Comparison of ENCODE assay signal across 24 mouse cellular contexts in the genomic region with DNA sequence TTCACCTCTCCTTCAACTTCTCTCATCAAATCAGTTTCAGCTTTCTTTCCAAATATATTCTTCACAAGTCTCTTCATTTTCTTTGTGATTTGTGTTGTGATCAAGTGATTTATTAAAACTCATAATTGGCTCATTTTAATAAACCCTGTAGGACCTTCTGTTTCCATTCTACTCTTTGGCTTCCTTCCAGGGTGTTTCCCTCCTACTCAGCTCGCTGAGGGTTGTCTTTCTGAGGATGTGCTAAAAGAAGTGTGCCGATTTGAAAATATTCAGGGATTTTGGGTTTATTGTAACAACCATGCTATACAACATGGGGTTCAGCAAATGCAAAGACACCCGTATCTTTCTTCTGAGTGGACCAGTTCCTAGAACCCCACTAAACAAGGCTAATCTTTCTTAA.
"Had no signal": no experiment of that assay in that cellular context is flagged by ENCODE, and none has a peak within 500 bp of the region (broad histone marks: within the 10 kb centered on the region; RNA-seq: fewer than 3 reads in every experiment).

No protein-coding gene starts in this region.

- H3K4me2 ChIP-seq: heart, embryonic 13.5 days; heart, embryonic 15.5 days; hindbrain, embryonic 13.5 days; hindbrain, embryonic 15.5 days; intestine, embryonic 15.5 days; limb, embryonic 12.5 days; liver, embryonic 11.5 days; liver, embryonic 13.5 days had no signal

- ATAC-seq: hindbrain, postnatal 0 days; intestine, embryonic 15.5 days; intestine, postnatal 0 days had no signal

- H3K9me3 ChIP-seq: heart, embryonic 10.5 days; heart, embryonic 13.5 days; heart, embryonic 15.5 days; hindbrain, embryonic 13.5 days; hindbrain, embryonic 15.5 days; intestine, embryonic 15.5 days; limb, embryonic 10.5 days; limb, embryonic 12.5 days; liver, embryonic 13.5 days had no signal

- H3K9ac ChIP-seq: heart, embryonic 13.5 days; heart, embryonic 15.5 days; hindbrain, embryonic 13.5 days; hindbrain, embryonic 15.5 days; intestine, embryonic 15.5 days; limb, embryonic 12.5 days; liver, embryonic 13.5 days had no signal

- H3K27ac ChIP-seq: heart, embryonic 13.5 days; heart, embryonic 15.5 days; hindbrain, embryonic 13.5 days; hindbrain, embryonic 15.5 days; hindbrain, postnatal 0 days; intestine, embryonic 15.5 days; layer of hippocampus, adult 2 months; left cerebral cortex, adult 2 months; limb, embryonic 10.5 days; limb, embryonic 12.5 days; liver, embryonic 13.5 days had no signal

- H3K4me3 ChIP-seq: heart, embryonic 10.5 days; heart, embryonic 13.5 days; heart, embryonic 15.5 days; hindbrain, embryonic 13.5 days; hindbrain, embryonic 15.5 days; intestine, embryonic 15.5 days; layer of hippocampus, adult 2 months; left cerebral cortex, adult 2 months; limb, embryonic 10.5 days; limb, embryonic 12.5 days; liver, embryonic 13.5 days had no signal

- DNase-seq: gastrocnemius, postnatal 14 days; gastrocnemius, postnatal 36 days; heart, adult 18-20 months; heart, postnatal 14 days; heart, postnatal 36 days; kidney, adult 18-20 months; kidney, adult 8-10 months; kidney, postnatal 25 days; kidney, postnatal 4 days; liver; liver, embryonic 13.5 days had no signal

- H3K36me3 ChIP-seq: heart, embryonic 10.5 days; heart, embryonic 13.5 days; heart, embryonic 15.5 days; hindbrain, embryonic 13.5 days; hindbrain, embryonic 15.5 days; intestine, embryonic 15.5 days; limb, embryonic 10.5 days; limb, embryonic 12.5 days; liver, embryonic 13.5 days had no signal

- H3K27me3 ChIP-seq: heart, embryonic 13.5 days; heart, embryonic 15.5 days; hindbrain, embryonic 13.5 days; hindbrain, embryonic 15.5 days; intestine, embryonic 15.5 days; limb, embryonic 12.5 days; liver, embryonic 13.5 days had no signal
